Mouse (Mus musculus) gastrocnemius, postnatal 14 days (tissue): Measurements from ENCODE around the gene Asic2. TPM values are rescaled to one million over a fixed set of nuclear protein-coding genes. Genes with fewer than 3 reads are reported as not detected.
A peak's percentile ranks its signal among the peaks of the same experiment; 100 is the strongest.

ENCODE experiments used
- DNase-seq: peaks from one replicate; pipeline ENCODE4 v3.0.0; 2021; ENCODE audit warnings: mixed read lengths
- intact Hi-C: fragments of 180-260 bp; cut with DNase I; formaldehyde crosslinking; loops from one replicate; pipeline ENCODE4 v1.15.1; 2025; ENCODE audit warnings: low total_unique reads
- total RNA-seq, 2 experiments: library from RNA; stranded (reverse); gene quantifications; 2 replicates each; pipeline ENCODE4 v1.2.3; 2021

Asic2 gene
- total RNA-seq, 2 experiments from 2014 or later, result 0.06 TPM; not detected in 1

DNA sequence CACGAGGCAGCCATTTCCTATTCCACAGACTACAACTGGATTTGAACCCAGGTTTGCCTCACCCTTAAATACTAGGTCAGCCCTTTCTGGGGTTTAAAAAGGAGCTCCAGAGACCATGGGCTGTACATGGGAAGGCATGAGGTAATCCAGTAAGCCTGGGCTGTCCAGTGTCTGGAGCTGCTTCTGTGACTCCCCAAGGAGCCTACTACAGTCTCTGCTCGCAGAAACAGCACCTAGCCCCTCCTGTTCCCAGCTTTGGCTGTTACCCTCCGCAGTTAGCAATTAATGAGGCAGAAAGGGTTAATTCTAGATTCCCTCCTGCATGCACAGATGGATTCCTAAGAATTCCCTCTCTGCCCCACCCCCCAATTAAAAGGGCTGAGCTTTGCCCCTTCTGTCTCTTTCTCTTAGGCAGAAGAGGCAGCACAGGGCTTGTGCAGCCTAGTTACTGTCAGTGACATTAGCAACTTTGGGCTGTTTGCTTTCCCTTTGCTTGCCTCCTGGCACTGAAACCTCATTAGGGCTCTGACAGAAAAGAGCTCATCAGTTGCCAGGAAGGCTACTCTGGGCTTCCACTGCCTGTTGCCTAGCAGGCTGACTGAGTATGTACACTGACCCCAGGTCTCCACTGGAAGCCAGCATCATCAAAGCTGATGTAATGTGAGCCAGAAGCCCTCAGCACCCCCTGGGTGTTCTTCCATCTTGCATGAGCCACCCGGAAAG, 107.8 kb downstream of the Asic2 start, which contains the start of gene 5530401A14Rik:
5530401A14Rik (plus strand) TSS at position 424 of the 723 bp plus-strand sequence.
- intact Hi-C loops, result no loop called here
- no peak for DNase-seq

DNA sequence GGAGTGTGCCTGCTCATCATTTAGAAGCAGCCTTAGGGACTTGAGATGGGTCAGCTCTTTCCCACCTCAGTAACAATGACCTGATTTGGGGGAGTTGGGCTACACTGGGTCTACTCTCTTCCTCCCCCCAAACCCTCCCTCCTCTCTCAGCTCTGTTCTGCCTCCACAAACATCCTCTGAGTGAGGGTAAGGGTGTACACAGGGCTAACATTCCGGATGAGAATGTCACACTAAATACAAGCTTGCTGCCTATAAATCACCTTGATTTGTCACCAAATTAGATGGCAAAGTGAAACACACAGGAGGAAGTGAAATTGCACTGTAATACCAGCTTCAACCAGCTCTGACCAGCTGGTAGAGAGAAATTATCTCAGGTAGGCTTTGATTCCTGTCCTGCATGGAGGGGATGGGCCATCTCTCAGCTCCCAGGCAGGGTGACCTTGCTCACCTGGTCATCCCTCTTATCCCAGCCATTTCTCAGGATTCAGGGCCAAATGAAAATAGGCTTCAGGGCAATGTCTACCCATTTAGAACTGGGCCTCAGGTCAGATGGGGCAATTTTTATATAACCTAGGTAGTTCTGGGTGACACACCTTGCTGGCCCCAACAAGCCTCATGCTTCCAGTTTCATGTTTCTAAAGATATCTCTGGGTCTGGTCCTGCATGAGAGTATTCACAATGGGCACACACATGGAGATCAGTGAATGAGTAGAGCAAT, 120.3 kb downstream of the Asic2 start:
- intact Hi-C loops, result no loop called here

DNA sequence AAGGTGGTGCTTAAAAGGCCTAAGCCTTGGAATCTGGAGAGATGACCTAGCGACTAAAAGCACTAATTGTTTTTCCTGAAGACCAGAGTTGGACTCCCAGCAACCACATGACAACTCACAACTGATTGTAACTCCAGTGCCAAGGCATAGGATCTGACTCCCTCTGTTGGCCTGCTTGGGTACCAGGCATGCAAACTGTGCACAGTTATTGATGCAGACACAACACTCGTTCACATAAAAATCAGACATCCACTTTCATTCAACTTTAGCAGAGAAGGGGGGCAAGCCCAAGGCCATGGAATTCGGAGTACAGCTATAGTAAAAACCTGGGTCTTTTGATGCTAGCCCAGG, 122.6 kb downstream of the Asic2 start:
- intact Hi-C loops, result no loop called here
- DNase-seq, result no peak

More for the DNA sequence above, 120.3 kb downstream of the Asic2 start:
- no peak for DNase-seq

DNA sequence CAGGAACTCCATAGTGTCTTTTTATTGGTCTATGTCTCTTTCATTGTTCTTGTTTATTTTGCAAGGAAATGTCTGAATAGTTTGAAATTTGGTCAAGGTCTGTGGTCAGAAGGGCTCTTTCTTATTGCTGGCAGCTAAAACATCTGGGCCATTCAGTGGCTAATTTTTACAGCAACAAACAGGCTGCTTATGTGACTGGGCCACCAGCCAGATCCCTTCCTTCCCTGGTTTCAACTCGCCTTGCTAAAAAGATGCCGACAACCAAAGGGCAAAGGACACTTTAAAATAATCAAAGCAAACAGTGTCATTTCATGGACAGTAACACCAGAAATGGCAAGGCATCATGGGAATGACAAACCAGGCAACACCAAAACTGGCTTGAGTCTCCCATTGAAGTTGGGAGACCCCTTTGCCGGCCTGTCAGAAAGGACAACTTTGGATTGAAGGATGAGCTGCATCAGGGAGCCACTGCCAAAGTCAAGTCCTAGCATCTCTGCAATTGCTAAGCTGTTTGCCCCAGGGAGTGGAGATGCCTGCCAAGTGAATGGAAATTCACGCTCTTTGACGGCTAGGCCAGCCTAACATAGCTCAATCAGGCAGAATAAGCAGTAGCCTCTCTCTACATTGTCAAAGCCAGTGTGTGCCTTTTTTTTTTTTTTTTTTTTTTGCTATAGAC, 123.1 kb downstream of the Asic2 start:
- intact Hi-C loops, result no loop called here

DNA sequence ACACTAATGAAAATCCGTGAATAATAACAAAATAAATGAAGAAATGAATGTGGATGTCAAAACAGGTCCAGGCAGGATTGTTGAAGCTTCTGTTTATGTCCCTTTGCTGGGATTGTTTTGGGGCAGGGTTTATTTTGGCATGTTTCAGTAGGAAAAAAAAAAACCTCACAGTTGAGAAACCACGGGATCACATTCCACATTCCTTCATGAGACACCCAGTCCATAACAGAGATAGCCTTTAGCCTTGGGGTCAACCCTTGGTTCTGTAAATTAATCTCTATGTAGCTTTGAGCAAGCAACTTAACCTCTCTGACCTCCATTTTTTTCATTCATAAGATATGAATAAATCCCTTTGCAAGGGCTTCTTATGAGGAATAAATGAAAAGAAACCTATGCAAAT, 127.3 kb downstream of the Asic2 start:
- intact Hi-C loops, result no loop called here
- no peak for DNase-seq

More for the DNA sequence above, 123.1 kb downstream of the Asic2 start:
- DNase-seq, result peak; percentile 55

DNA sequence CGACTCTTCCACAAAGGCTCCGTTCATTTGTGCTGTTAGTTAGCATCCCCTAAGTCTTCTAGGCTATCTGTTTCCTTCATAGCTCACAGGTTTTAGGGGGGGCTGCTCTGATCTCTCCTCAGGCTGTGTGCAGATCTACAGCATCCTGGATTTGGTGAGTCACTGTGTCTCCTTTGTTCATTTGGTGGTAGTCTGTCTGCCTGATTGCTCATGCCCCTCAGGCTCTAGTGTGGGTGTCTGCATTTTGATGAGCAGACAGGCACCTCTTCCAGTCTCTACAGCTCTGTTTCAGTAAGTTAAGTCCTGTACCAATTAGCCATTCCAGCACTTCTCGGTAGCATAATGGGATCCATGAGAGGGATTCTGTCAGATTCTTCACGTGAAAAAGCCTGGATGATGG, 129.8 kb downstream of the Asic2 start:
- no peak for DNase-seq
- intact Hi-C loops, result no loop called here

DNA sequence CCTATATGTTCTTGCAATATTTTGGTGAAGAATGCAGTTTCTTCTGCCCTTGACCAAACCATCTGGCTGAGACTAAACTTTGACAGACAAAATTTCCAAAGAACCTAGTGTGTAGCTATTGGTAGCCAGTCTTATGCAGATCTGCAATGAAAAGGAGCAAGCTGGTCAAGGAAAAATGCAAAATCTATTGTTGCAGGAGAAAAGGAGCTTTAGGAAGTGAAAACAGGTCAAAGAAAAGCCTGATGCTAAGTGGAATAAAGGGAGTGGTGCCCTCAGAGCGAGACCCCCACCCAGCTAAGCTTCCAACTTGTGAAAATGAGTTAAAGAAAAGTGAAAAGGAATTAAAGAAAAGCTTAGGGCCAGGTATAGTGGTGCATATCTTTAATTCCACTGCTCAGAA, 135.9 kb downstream of the Asic2 start:
- intact Hi-C loops, result no loop called here

DNA sequence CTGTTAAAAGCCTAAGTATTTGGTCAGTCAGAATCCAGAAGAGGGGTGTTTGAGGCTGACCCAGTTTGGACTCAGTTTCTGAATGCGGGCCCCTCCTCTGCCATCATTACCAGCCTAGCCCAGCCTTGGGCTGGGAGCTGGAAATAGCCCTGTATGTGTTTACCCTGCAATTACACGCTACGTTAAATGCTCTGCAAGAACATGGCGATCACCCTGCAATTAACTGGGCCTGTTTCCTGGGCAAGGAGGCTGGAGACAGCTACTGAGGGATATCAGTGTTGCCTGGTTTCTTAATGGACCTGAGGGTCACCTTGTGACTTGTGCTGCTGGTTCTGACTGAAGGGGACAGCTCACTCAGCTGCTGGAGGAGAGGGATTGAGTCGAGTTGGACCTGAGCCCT, 151.7 kb downstream of the Asic2 start:
- no peak for DNase-seq
- intact Hi-C loops, result no loop called here

More for the DNA sequence above, 135.9 kb downstream of the Asic2 start:
- DNase-seq, result no peak

DNA sequence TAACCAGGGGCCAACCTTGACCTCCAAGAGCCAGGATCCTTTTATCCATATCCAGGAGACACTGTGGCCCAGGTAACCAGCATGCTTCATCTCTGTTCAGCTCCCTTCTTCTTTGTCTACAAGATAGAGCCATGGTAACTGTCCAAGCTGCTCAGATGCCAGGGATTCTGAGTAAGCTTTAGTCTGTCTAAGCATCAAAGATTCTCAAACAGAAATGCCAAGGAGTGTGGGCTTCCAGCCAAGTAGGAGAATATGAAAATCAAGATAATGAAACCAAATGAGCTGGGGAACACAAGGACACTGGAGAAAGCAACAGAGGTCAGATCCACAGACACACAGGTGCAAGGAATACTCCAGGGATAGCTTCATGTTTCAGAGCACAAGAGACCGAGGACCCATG, 153.4 kb downstream of the Asic2 start:
- intact Hi-C loops, result no loop called here
- DNase-seq, result no peak

DNA sequence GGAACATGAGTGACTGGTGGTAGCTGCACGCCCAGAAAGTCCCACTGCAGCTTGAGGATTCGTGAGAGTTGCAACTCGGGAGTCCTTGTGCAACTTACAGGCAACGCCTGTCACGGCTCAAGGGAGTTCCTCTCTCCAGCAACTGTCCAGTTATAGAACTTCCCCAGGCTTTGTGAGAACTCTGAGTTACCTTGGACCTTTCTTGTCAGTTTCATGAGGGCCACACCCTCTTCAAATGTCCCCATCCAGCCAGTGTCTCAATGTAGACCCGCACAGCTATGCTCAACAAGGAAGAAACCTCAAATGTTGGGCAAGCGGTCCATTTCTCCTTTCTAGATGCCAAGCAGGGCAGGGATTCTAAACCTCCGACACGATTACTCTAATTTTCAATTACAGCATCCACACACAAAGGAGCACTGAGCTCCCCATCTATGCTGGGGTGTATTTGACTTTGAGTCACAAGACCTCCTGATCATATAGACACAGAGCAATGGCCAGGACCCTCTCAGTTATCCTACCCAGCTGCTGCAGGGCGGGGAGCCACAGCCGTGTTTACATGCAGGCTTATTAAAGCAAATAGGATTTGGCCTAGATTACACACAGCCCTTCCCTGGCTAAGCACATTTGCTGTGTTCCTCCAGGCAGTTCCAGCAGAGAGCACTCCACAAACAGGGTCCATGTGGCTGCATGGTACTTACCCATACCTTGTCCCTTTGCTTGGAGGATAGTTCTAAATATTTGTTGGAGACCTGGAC, 161.2 kb downstream of the Asic2 start:
- no peak for DNase-seq
- intact Hi-C loops, result no loop called here

DNA sequence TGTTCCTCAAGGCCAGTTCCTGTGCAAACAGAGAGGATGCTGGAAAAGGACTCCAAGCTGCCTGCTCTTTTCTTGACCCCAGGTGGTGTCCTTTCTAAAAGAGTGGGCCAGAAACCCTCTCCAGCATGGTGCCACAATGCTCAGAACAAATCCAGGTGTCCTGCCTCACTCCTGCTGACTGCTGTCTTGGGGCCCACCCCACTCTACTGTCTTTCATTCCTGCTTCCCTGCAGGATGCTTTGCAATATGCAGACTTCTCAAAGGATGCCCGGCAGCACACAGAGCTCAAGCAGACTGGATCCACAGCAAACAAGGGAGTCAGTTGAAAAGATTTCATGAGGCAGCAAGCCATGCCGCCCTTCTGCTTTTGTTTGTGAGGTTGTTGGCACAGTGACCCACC, 164.7 kb downstream of the Asic2 start:
- DNase-seq, result no peak
- intact Hi-C loops, result no loop called here

DNA sequence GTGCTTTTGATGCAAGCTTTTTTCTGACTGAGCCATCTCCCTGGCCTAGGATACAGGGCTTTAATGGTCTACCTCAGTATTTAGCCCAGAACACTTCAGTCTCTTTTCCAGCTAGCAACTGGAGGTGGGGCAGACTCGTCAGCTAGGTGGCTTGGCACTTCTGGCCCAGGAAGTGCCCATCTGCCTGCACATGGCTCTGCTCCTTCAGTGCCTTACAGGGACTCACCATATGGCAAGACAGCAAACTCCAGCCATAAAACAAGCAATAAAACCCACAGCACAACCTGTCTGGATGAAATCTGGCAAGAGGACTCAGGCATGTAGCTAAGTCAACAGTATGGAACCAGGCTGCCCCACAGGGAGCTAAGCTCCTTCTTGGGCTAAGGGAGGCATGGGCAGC, 165.6 kb downstream of the Asic2 start:
- DNase-seq, result no peak
- intact Hi-C loops, result no loop called here

DNA sequence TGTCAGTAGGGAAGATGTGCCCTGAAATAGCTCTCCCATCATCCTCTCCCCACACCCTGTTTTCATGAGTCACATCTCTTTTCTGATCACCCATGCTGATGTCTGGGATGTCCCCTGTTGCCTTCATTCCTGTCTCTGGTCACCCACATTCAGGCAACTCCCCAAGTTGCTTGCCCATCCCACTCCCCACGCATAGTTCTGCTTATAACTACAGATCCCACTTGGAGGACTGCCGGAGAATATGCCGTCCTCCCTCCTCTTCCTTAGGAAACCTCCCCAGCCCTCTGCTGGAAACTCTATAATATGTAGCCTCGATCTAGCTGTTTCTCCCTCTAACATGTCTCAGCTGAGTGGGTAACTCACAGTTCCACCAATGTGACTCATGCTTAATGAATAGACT, 167.4 kb downstream of the Asic2 start:
- intact Hi-C loops, result no loop called here
- DNase-seq, result no peak

DNA sequence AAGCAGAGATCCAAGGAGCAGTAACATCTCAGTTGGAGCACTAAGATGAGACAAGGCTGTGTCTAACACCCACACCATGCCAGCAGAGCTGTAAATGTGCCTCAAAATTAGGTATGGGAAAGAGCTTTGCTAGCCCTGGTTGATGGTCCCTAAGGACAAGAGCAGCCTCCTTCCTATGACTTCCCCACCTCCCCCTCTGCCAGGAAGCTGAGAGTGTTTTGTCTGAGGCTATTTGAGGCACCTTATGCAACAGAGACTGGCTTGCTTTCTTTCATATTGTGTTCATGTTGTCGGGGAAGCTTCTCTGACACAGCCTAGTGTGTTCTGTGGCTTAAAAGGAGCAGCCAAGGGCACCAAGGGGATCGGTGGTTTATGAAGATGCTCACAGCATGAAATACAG, 174.7 kb downstream of the Asic2 start:
- intact Hi-C loops, result no loop called here
- DNase-seq, result no peak

DNA sequence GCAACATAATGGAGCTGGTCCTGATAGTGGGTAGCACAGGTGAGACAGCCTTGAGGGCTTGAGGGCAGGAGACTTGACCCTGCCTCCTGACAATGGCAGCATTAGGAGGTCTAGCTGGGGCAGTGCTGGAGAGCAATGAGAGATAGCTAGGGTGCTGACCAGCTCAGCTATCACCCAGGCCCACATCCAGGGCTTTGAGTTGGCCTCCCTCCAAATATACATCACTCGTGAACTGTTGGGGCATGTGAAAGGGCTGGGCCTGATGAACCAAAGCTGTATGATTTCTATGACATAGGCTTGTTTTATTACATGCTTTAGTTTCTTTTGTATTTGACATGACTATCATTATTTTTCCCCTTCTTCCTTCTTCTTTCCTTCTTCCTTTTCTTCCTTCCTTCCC, 176.7 kb downstream of the Asic2 start:
- DNase-seq, result no peak
- intact Hi-C loops, result no loop called here

DNA sequence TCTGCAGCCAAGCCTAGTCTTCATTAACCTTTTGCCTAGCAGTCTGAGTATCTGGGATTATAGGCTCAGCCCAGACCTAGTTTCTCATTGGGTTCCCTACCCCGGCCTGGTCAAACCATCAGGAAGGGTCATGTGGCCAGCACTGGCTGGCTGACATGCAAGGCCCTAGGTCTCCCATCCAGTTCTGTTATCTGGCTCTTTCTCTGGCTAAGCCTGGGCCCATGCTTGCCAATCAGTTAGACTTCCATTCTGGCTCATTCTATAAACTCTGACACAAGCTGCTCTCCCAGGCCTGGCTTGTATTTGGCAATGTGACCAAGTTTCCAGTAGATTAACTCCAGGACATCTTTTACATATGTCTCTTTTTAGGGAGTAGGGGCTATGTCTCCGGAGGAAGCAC, 187.7 kb downstream of the Asic2 start:
- intact Hi-C loops, result no loop called here
- no peak for DNase-seq

DNA sequence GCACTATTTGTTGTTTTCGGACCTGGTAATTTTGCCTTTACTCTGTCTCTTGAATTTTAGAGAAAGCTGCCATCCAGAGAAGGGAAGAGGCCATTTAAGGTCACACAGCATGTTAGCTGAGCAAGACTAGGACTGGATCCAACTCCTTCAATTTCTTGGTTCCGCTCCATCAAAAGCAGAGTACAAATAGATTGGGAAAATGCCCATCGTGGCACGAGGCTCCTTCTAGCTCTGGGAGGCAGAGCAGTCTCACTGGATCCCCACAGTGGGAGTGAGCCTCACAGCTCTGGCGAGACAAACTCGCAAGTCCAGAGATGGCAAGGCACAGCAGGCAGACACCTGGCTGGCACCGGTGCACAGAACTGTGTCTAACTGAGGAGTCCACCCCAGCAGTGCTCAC, 188.4 kb downstream of the Asic2 start:
- intact Hi-C loops, result no loop called here
- DNase-seq, result peak; percentile 51

DNA sequence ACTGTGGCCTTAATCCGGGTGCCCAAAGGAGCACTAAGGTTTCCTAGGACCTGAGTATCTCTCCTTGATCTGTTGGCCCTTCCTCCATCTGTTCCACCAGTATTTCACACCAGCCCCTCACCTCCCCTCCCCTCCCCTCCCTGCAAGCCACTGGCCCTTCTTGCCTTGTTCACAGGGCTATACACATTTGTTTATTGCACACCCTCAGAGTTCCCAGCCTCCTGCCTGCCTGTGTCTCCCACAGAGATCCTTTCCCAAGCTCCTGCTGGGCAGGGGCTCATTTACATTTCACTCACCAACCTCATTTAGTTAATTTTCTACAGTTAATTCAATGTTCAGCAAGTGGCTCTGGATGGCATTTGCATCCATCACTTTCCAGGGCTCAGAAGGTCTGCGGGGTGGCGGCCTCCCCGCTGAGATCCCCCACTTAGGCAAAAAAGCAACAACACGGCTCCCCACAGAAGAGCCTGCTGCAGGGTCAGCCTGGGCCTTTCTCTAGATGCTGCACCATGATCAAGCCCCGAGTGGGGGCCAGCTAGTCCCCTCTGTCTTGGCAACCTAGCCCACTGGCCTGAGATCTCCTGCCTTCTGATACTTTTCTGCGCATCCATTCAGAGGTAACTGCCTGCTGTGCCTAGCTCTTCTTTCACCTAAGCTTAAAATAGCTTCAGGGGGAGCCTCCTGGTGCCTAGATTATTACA, 196.9 kb downstream of the Asic2 start:
- intact Hi-C loops, result no loop called here
- no peak for DNase-seq

DNA sequence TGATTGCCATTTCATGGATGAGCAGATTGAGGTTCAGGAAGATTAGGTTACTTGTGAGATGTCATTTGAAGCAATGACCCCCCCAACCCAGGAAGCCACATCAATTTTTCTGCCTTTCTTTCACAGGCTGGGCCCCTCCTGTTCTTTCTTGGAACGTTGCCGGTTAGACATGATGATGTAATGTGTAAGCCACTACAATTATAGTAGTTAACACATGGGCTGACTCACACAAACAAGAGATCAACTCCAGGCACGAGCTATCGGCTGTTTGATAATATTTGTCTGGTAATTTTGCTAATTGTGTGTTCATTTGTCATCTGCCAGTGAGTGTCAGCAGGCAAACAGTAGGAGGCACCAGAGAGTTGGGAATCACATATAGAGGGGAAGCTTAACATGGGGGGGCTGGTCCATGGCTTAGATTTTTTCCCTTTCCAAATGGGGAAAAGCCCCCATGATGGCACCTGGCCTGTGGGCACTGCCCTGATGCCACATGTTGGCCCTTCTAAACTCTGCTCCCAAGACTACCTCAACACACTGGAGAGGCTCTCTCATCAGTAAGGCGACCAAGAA, 198.5 kb downstream of the Asic2 start:
- DNase-seq, result no peak
- intact Hi-C loops, result no loop called here
